Mouse (Mus musculus) liver, adult 2 months (tissue): ENCODE results near the gene Arhgef28. TPM values are rescaled to one million over a fixed set of nuclear protein-coding genes. Genes with fewer than 3 reads are reported as not detected.
"Not testable (repeated sequence)": the region's sequence is repeated elsewhere in the genome, so short reads cannot be mapped to it uniquely, and the experiment has no call there.

Experiments
- DNase-seq: peaks from one replicate; pipeline ENCODE4 v3.0.0-alpha.2; 2011; ENCODE audit warnings: low read depth, low spot score; ENCODE audit errors: extremely low read depth
- H3K27ac ChIP-seq: fragments of 200-500 bp; replicated peaks from 2 replicates; pipeline ENCODE4 v1.5.1; 2012; ENCODE audit warnings: low read depth, mild to moderate bottlenecking, control low read depth, inconsistent platforms, low read length; ENCODE audit not compliant: insufficient read depth
- H3K27me3 ChIP-seq: fragments of 200-500 bp; 2 replicates; pipeline ENCODE4 v1.6.1; 2012; ENCODE audit warnings: mild to moderate bottlenecking, moderate library complexity, low read length, inconsistent platforms; ENCODE audit not compliant: control insufficient read depth, insufficient read depth
- H3K36me3 ChIP-seq: fragments of 200-500 bp; 2 replicates; pipeline ENCODE4 v1.6.1; 2012; ENCODE audit warnings: low read length, inconsistent platforms; ENCODE audit not compliant: control insufficient read depth, insufficient read depth
- H3K4me1 ChIP-seq: fragments of 200-500 bp; 2 replicates; pipeline ENCODE4 v1.6.1; 2011; ENCODE audit warnings: low read length; ENCODE audit not compliant: control insufficient read depth, insufficient read depth
- H3K4me3 ChIP-seq: fragments of 200-500 bp; 2 replicates; pipeline ENCODE4 v1.5.1; 2011; ENCODE audit warnings: low read depth, mild to moderate bottlenecking, control low read depth, low read length, moderate library complexity; ENCODE audit not compliant: insufficient read depth
- H3K79me2 ChIP-seq: fragments of 200-500 bp; 2 replicates; pipeline ENCODE4 v1.6.1; 2012; ENCODE audit warnings: inconsistent platforms, mild to moderate bottlenecking, low read length, moderate library complexity; ENCODE audit not compliant: control insufficient read depth, insufficient read depth
- H3K9ac ChIP-seq: fragments of 200-500 bp; 2 replicates; pipeline ENCODE4 v1.6.1; 2012; ENCODE audit warnings: low read depth, mild to moderate bottlenecking, control low read depth, inconsistent platforms, low read length
- CTCF ChIP-seq: fragments of 200-500 bp; IDR thresholded peaks from 2 replicates; pipeline ENCODE4 v1.5.1; 2011; ENCODE audit warnings: low read depth, low read length, control low read depth
- POLR2A ChIP-seq: fragments of 200-500 bp; IDR thresholded peaks from 2 replicates; pipeline ENCODE4 v1.6.1; 2011; ENCODE audit warnings: low read length, control low read depth; ENCODE audit not compliant: insufficient read depth; ENCODE audit errors: extremely low read depth
- WGBS: fragments of 180-500 bp; shearing (Covaris S2); methylation state at CpG from one replicate; pipeline ENCODE4 v1.1.7; 2018; 5-methylcytosine and 5-hydroxymethylcytosine counted together
- polyA plus RNA-seq: library from polyadenylated mRNA; depleted of rRNA; stranded (reverse); fragments of >200 nt; gene quantifications from 2 replicates; pipeline ENCODE4 v1.2.3, GENCODE M21; 2012
- total RNA-seq: library from RNA; depleted of rRNA; stranded (reverse); fragments of >200 nt; gene quantifications from 2 replicates; pipeline ENCODE4 v1.2.3, GENCODE M21; 2014

Gene Arhgef28
- total and polyA plus RNA-seq, 2 experiments, result 0.20 to 0.37 TPM

- no peaks in the 10 kb centered on the region for H3K79me2 ChIP-seq
- H3K4me1 ChIP-seq, result no peaks in the 10 kb centered on the region
- no peak overlapping the region for H3K4me3 ChIP-seq
- no peak for DNase-seq
- WGBS, result 90% methylated on average over 12 of the region's 12 CpGs
- no peak overlapping the region for H3K9ac ChIP-seq
- H3K36me3 ChIP-seq, result no peaks in the 10 kb centered on the region
- H3K27ac ChIP-seq, result no peak overlapping the region
- no peak for TF ChIP-seq CTCF
- TF ChIP-seq POLR2A, result no peak
- H3K27me3 ChIP-seq, result no peaks in the 10 kb centered on the region
Measured at GRCm38 (mm10) chr13:98024680-98025079, 181.6 kb downstream of the Arhgef28 start.

- 75% methylated on average over 4 of the region's 4 CpGs for WGBS
- Histone ChIP-seq H3K79me2 (no peaks in the 10 kb centered on the region), H3K36me3 (no peaks in the 10 kb centered on the region), H3K4me1 (no peaks in the 10 kb centered on the region), H3K4me3 (no peak overlapping the region), H3K27ac (no peak overlapping the region), H3K9ac (no peak overlapping the region), H3K27me3 (no peaks in the 10 kb centered on the region)
- TF ChIP-seq POLR2A (no peak), CTCF (no peak)
- no peak for DNase-seq
Measured at GRCm38 (mm10) chr13:98021906-98022305, 184.3 kb downstream of the Arhgef28 start.

- DNase-seq, H3K27me3 ChIP-seq: not testable (repeated sequence)
Measured at GRCm38 (mm10) chr13:98018837-98019236, 187.4 kb downstream of the Arhgef28 start.

GRCm38 (mm10) chr13:98016923-98017588, 189.2 kb downstream of the Arhgef28 start:
- Histone ChIP-seq H3K27ac (no peak overlapping the region), H3K36me3 (no peaks in the 10 kb centered on the region), H3K9ac (no peak overlapping the region), H3K27me3 (no peaks in the 10 kb centered on the region), H3K4me3 (no peak overlapping the region), H3K79me2 (no peaks in the 10 kb centered on the region), H3K4me1 (no peaks in the 10 kb centered on the region)
- WGBS, result 40% methylated on average over 12 of the region's 12 CpGs
- no peak for DNase-seq
- TF ChIP-seq POLR2A (no peak), CTCF (no peak)

More at GRCm38 (mm10) chr13:98018837-98019236, 187.4 kb downstream of the Arhgef28 start:
- not testable (repeated sequence) for H3K4me3 ChIP-seq, H3K9ac ChIP-seq, H3K27ac ChIP-seq, H3K79me2 ChIP-seq, H3K4me1 ChIP-seq, H3K36me3 ChIP-seq
- WGBS, result 96% methylated on average over 8 of the region's 8 CpGs

DNA sequence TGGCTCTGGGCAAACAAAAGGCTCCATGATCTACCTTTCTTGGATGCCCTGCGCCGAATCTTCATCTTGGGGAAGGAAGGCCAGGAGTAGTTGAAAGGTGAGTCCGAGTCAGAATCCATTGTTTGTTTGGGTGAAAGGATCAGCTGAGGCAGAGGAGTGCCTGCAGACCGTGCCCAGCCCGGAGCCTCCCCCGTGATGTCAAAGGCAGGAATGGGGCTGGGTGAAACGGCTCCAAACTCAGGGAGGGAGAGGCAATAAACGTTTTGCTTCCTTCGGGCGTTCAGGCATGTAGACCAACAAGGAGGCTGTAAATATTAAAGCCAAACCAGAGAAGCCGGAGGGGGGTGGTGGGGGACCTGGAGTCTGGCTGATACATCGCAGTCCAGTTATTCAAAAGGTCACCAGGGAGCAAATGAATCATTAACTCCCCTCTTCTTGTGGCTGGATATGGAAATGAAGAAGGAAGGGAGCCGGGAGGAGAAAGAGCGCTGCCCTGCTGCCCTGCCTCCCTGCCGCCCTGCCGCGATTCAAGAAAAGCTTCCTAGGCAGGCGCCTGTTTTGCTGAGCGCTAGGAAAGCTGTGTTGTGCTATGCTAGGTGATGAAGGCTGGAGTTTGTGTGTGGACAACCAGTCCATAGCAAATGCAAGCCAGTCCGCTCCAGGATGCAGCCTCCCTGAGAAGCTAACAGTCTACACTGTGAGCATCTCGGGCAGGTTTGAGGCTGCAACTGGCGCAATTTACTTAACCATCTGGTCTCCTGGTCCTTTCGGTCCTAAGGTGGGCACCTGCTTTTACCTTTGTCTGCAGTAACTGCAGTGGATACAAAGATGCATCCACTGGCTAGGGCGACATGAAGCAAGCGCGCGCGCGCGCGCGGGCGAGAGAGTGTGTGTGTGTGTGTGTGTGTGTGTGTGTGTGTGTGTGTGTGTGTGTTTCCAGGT, 190.0 kb downstream of the Arhgef28 start:
- TF ChIP-seq CTCF (no peak), POLR2A (no peak)
- 10% methylated on average over 33 of the region's 33 CpGs for WGBS
- no peaks in the 10 kb centered on the region for H3K4me1 ChIP-seq
- H3K4me3 ChIP-seq, result no peak overlapping the region
- H3K36me3 ChIP-seq, result no peaks in the 10 kb centered on the region
- H3K79me2 ChIP-seq, result no peaks in the 10 kb centered on the region
- H3K27me3 ChIP-seq, result no peaks in the 10 kb centered on the region
- peak; percentile 20 for DNase-seq
- H3K9ac ChIP-seq, result no peak overlapping the region
- H3K27ac ChIP-seq, result no peak overlapping the region

DNA sequence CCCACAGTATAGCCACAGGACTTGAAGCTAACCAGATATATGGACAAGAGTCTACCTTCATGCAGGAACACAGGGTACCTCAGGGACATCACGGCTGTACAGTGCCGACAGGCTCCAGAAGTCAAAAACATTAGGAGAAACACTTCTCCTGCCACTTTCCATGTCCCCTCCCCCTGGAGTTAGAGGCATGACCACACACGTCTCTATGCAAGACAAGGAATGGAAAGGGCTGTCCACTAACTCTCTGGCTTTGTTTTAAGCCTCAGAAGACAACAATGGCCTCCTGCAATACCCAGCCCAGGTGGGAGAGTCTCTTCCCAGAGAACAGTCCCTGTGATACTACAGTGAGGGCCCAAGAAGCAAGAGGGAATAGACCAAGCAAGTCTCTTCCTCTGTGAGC, 191.3 kb downstream of the Arhgef28 start:
- no peak overlapping the region for H3K9ac ChIP-seq
- no peaks in the 10 kb centered on the region for H3K4me1 ChIP-seq
- TF ChIP-seq CTCF, result no peak
- no peak for TF ChIP-seq POLR2A
- WGBS, result 70% methylated on average over 3 of the region's 3 CpGs
- H3K36me3 ChIP-seq, result no peaks in the 10 kb centered on the region
- H3K27ac ChIP-seq, result no peak overlapping the region
- H3K4me3 ChIP-seq, result no peak overlapping the region
- DNase-seq, result no peak
- no peaks in the 10 kb centered on the region for H3K79me2 ChIP-seq
- no peaks in the 10 kb centered on the region for H3K27me3 ChIP-seq
